Mouse (Mus musculus): ENCODE measurements around the gene Zfyve28. TPM values are rescaled to one million over a fixed set of nuclear protein-coding genes. Genes with fewer than 3 reads are reported as not detected.

Gene Zfyve28
- polyA plus RNA-seq, 2 experiments, result 0.07 TPM; not detected in 1

DNA sequence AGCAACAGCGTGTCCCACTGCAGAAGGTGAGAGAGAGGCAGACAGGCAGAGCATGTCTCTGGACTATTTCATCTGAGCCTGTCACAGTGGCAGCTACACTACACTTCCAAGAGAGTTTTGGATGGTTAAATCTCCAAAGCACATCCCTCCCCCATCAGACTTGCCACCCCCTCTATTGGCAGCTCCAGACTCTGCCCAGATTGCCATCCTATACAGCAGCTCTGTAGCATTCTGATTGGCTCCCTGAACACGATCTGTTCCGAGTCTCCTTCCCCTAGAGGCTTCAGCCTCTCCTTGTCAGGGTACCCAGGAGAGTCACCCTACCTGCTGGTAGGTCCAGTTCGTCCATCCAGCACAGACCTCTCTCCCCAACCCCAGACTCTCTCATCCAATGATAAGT, 9.8 kb upstream of the Zfyve28 start:
- ATAC-seq (ENCODE audit: insufficient read depth), result no peak
- Histone ChIP-seq H3K27ac (no peak overlapping the region), H3K4me3 (ENCODE audit: insufficient read depth in 1 of 2, low read depth in 2 of 2, low read length in 2 of 2) (no peak overlapping the region), H3K4me1 (replicated peaks; ENCODE audit: control insufficient read depth in 2 of 2, insufficient read depth in 2 of 2, low read length in 1 of 2) (no peaks in the 10 kb centered on the region), H3K9ac (replicated peaks) (no peak overlapping the region), H3K36me3 (replicated peaks; ENCODE audit: control insufficient read depth, insufficient read depth, low read depth) (no peaks in the 10 kb centered on the region), H3K27me3 (ENCODE audit: control insufficient read depth, insufficient read depth, low read length) (no peaks in the 10 kb centered on the region), H3K9me3 (ENCODE audit: control insufficient read depth, low read length) (no peaks in the 10 kb centered on the region), H3K4me2 (ENCODE audit: low read depth) (no peak overlapping the region)
- WGBS (ENCODE audit: insufficient replicate concordance), result 34% methylated on average over 4 of the region's 4 CpGs
- TF ChIP-seq EP300 (IDR thresholded peaks at IDR 0.05; ENCODE audit: low read depth), result no peak
- no peak for TF ChIP-seq CTCF (IDR thresholded peaks at IDR 0.05; ENCODE audit: low read depth)
- no peak for DNase-seq (ENCODE audit: low read depth in 3 of 3, low spot score in 3 of 3)

GRCm38 (mm10) chr5:34295141-34295540, 6.9 kb upstream of the Zfyve28 start:
- ATAC-seq (ENCODE audit: insufficient read depth), result no peak
- 87% methylated on average over 2 of the region's 2 CpGs for WGBS (ENCODE audit: insufficient replicate concordance)
- no peaks in the 10 kb centered on the region for H3K4me1 ChIP-seq (replicated peaks; ENCODE audit: control insufficient read depth in 2 of 2, insufficient read depth in 2 of 2, low read length in 1 of 2)
- no peak for TF ChIP-seq CTCF (IDR thresholded peaks at IDR 0.05; ENCODE audit: low read depth)
- TF ChIP-seq EP300 (IDR thresholded peaks at IDR 0.05; ENCODE audit: low read depth), result no peak
- no peak overlapping the region for H3K4me3 ChIP-seq (ENCODE audit: insufficient read depth in 1 of 2, low read depth in 2 of 2, low read length in 2 of 2)
- no peaks in the 10 kb centered on the region for H3K36me3 ChIP-seq (replicated peaks; ENCODE audit: control insufficient read depth, insufficient read depth, low read depth)
- H3K9ac ChIP-seq (replicated peaks), result no peak overlapping the region
- no peak overlapping the region for H3K4me2 ChIP-seq (ENCODE audit: low read depth)
- peaks cover 6% of the 10 kb centered on the region for H3K27me3 ChIP-seq (ENCODE audit: control insufficient read depth, insufficient read depth, low read length)
- no peak for DNase-seq (ENCODE audit: low read depth in 3 of 3, low spot score in 3 of 3)
- H3K27ac ChIP-seq, result no peak overlapping the region
- no peaks in the 10 kb centered on the region for H3K9me3 ChIP-seq (ENCODE audit: control insufficient read depth, low read length)

- no peak overlapping the region for H3K4me2 ChIP-seq (ENCODE audit: low read depth)
- H3K27ac ChIP-seq, result no peak overlapping the region
- ATAC-seq (ENCODE audit: insufficient read depth) (no peak), DNase-seq (ENCODE audit: low read depth in 3 of 3, low spot score in 3 of 3) (no peak)
- TF ChIP-seq CTCF (IDR thresholded peaks at IDR 0.05; ENCODE audit: low read depth) (no peak), EP300 (IDR thresholded peaks at IDR 0.05; ENCODE audit: low read depth) (no peak)
- H3K4me3 ChIP-seq (ENCODE audit: insufficient read depth in 1 of 2, low read depth in 2 of 2, low read length in 2 of 2), result no peak overlapping the region
- peaks cover 9% of the 10 kb centered on the region for H3K27me3 ChIP-seq (ENCODE audit: control insufficient read depth, insufficient read depth, low read length)
- no peaks in the 10 kb centered on the region for H3K9me3 ChIP-seq (ENCODE audit: control insufficient read depth, low read length)
- 34% methylated on average over 2 of the region's 2 CpGs for WGBS (ENCODE audit: insufficient replicate concordance)
- H3K36me3 ChIP-seq (replicated peaks; ENCODE audit: control insufficient read depth, insufficient read depth, low read depth), result no peaks in the 10 kb centered on the region
- no peak overlapping the region for H3K9ac ChIP-seq (replicated peaks)
- no peaks in the 10 kb centered on the region for H3K4me1 ChIP-seq (replicated peaks; ENCODE audit: control insufficient read depth in 2 of 2, insufficient read depth in 2 of 2, low read length in 1 of 2)
These were observed 6.4 kb upstream of the Zfyve28 start for GRCm38 (mm10) chr5:34294696-34295095.

- TF ChIP-seq CTCF (IDR thresholded peaks at IDR 0.05; ENCODE audit: low read depth) (peak; percentile 44), EP300 (IDR thresholded peaks at IDR 0.05; ENCODE audit: low read depth) (no peak)
- no peak for DNase-seq (ENCODE audit: low read depth in 3 of 3, low spot score in 3 of 3)
- Histone ChIP-seq H3K4me2 (ENCODE audit: low read depth) (no peak overlapping the region), H3K36me3 (replicated peaks; ENCODE audit: control insufficient read depth, insufficient read depth, low read depth) (no peaks in the 10 kb centered on the region), H3K27me3 (ENCODE audit: control insufficient read depth, insufficient read depth, low read length) (peaks cover 21% of the 10 kb centered on the region), H3K4me1 (replicated peaks; ENCODE audit: control insufficient read depth in 2 of 2, insufficient read depth in 2 of 2, low read length in 1 of 2) (no peaks in the 10 kb centered on the region), H3K27ac (no peak overlapping the region), H3K4me3 (ENCODE audit: insufficient read depth in 1 of 2, low read depth in 2 of 2, low read length in 2 of 2) (no peak overlapping the region), H3K9ac (replicated peaks) (no peak overlapping the region), H3K9me3 (ENCODE audit: control insufficient read depth, low read length) (no peaks in the 10 kb centered on the region)
- WGBS (ENCODE audit: insufficient replicate concordance), result 58% methylated on average over 6 of the region's 6 CpGs
- no peak for ATAC-seq (ENCODE audit: insufficient read depth)
These were observed 5.1 kb upstream of the Zfyve28 start for GRCm38 (mm10) chr5:34293363-34293762.

- H3K36me3 ChIP-seq (replicated peaks; ENCODE audit: control insufficient read depth, insufficient read depth, low read depth), result no peaks in the 10 kb centered on the region
- H3K4me2 ChIP-seq (ENCODE audit: low read depth), result no peak overlapping the region
- no peak overlapping the region for H3K9ac ChIP-seq (replicated peaks)
- no peak for ATAC-seq (ENCODE audit: insufficient read depth)
- H3K27ac ChIP-seq, result no peak overlapping the region
- peaks cover 51% of the 10 kb centered on the region for H3K27me3 ChIP-seq (ENCODE audit: control insufficient read depth, insufficient read depth, low read length)
- no peaks in the 10 kb centered on the region for H3K9me3 ChIP-seq (ENCODE audit: control insufficient read depth, low read length)
- H3K4me1 ChIP-seq (replicated peaks; ENCODE audit: control insufficient read depth in 2 of 2, insufficient read depth in 2 of 2, low read length in 1 of 2), result no peaks in the 10 kb centered on the region
- H3K4me3 ChIP-seq (ENCODE audit: insufficient read depth in 1 of 2, low read depth in 2 of 2, low read length in 2 of 2), result no peak overlapping the region
- TF ChIP-seq EP300 (IDR thresholded peaks at IDR 0.05; ENCODE audit: low read depth) (no peak), CTCF (IDR thresholded peaks at IDR 0.05; ENCODE audit: low read depth) (no peak)
- 30% methylated on average over 2 of the region's 2 CpGs for WGBS (ENCODE audit: insufficient replicate concordance)
- no peak for DNase-seq (ENCODE audit: low read depth in 3 of 3, low spot score in 3 of 3)
These were observed 1.0 kb upstream of the Zfyve28 start for GRCm38 (mm10) chr5:34289286-34289685.
